Mouse (Mus musculus) left cerebral cortex, adult 6 months (tissue): ENCODE data around the gene Cdadc1. TPM values are rescaled to one million over a fixed set of nuclear protein-coding genes. Genes with fewer than 3 reads are reported as not detected.

Experiments used
- long read RNA-seq, 2 experiments: library from polyadenylated mRNA; unstranded; transcript quantifications; one replicate each; pipeline ENCODE4 v2.0.0; 2019 to 2020
- polyA plus RNA-seq: library from polyadenylated mRNA; unstranded; fragments of <200 nt; fragmentation: Nextera tagmentation; gene quantifications from 2 replicates; pipeline ENCODE4 v1.2.3, GENCODE M21; 2021

The Cdadc1 gene
- polyA plus RNA-seq = 39.6 and 45.1 TPM in 2 replicates
- long read RNA-seq, experiment 1, transcript Cdadc1-207 (5 exons, 2,579 nt) = minor isoform, 32 of 309 reads
- long read RNA-seq, experiment 1, transcript Cdadc1-208 (11 exons, 3,189 nt) = minor isoform, 18 of 309 reads
- long read RNA-seq, experiment 1, transcript Cdadc1-201 (10 exons, 1,500 nt) = minor isoform, 9 of 309 reads
- long read RNA-seq, experiment 1, transcript Cdadc1-202 (10 exons, 2,202 nt) = major isoform, 165 of 309 reads
- long read RNA-seq, experiment 1, partial matches to known transcripts = 21 of 309 reads
- long read RNA-seq, experiment 1, other reads (novel, unspliced or antisense) = 55 of 309 reads
- long read RNA-seq, experiment 2, transcript Cdadc1-207 (5 exons, 2,579 nt) = minor isoform, 16 of 76 reads
- long read RNA-seq, experiment 2, transcript Cdadc1-202 (10 exons, 2,202 nt) = major isoform, 22 of 76 reads
- long read RNA-seq, experiment 2, partial matches to known transcripts = 12 of 76 reads
- long read RNA-seq, experiment 2, other reads (novel, unspliced or antisense) = 17 of 76 reads

GRCm38 (mm10) chr14:59597398-59598259 is at the start of gene Cdadc1:
Cdadc1 (minus strand) TSS chr14:59597959.

GRCm38 (mm10) chr14:59625158-59625805 is 27.5 kb upstream of the Cdadc1 start, which contains the start of gene Shisa2:
Shisa2 (plus strand) TSS chr14:59625308.

Other genes starting within 250 kb of the Cdadc1 start
- 0.51 and 0.98 TPM in 2 replicates for gene Phf11d, start 232.5 kb downstream of the Cdadc1 start, polyA plus RNA-seq
- 0.06 and 0.08 TPM in 2 replicates for gene Phf11c, start 202.6 kb downstream of the Cdadc1 start, polyA plus RNA-seq
- gene Setdb2, start 157.1 kb downstream of the Cdadc1 start, polyA plus RNA-seq = 2.8 and 3.8 TPM in 2 replicates
- 25.7 and 31.1 TPM in 2 replicates for gene Cab39l, start 157.0 kb downstream of the Cdadc1 start, polyA plus RNA-seq
- gene Shisa2, start 27.3 kb upstream of the Cdadc1 start, polyA plus RNA-seq = 0.92 and 3.4 TPM in 2 replicates